Mouse (Mus musculus): Measurements from ENCODE around the gene Grem1. TPM values are rescaled to one million over a fixed set of nuclear protein-coding genes. Genes with fewer than 3 reads are reported as not detected.

Gene Grem1
- 1 to 10 TPM in 2 of 26 experiments, under 1 TPM in 1, not detected in 23; 0.26 to 3.0 (median 1.4) TPM for total RNA-seq (2018; cell fraction: chromatin; rRNA removed)
- under 1 TPM in 17 of 26 experiments, not detected in 9; 0.03 to 0.20 (median 0.07) TPM for total RNA-seq (2018; cell fraction: cytosol; rRNA removed)
- total RNA-seq (2018; cell fraction: nucleus; rRNA removed), result under 1 TPM in 2 of 26 experiments, not detected in 24; 0.40 to 0.45 TPM
- 0.07 to 0.28 TPM in 2 of 3 replicates, not detected in the other for polyA plus RNA-seq (2018)

DNA sequence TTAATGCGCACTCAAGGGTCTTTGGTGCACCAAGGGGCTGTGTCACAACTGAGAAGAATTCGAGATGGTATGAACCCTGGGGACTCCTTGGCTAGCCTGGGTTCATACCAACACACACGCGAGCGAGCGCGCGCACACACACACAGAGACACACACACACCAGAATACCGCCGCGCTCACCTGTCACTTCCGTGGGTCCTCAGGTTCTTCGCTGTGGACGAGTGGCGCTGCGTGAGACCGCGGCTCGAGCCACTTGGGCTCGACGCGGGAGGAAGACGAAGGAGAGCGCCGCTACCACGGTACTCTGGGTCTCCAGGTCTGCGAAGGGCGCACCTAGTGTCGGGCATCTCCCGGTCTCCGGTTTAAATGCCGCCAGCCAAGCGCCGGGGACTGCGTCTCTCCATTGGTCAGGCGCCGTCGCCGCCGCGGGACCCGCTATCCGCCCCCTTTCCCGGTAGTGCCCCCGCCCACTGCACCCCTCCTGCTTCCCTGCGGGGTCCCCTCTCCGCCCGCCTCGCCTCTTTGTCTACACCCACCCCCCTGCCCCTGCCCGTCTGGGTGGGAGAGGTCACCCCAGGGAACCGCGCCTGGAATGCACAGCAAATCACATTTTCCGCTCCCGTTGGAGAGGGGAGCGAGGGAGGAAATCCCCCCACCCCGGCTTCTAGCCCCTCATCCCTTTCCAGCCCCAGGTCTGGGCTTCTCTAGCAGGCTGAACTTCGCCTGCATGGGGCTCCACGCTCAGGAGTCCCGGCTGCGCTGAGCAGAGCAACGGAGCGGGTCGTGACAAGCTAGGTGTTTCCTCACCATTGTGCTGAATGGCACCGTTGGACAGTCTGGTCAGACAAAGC, at the start of gene Grem1:
TSS of gene Grem1 (minus strand) at position 336 of the 851 bp plus-strand sequence.
- no peak within 1 kb of the TSS for H3K27ac ChIP-seq
- no peaks in the 10 kb centered on the region for H3K79me2 ChIP-seq (ENCODE audit: inconsistent target)
- 5% methylated on average over 63 of the region's 64 CpGs for WGBS (ENCODE audit: missing documents)
- H3K36me3 ChIP-seq (ENCODE audit: inconsistent target), result no peaks in the 10 kb centered on the region
- no peak within 1 kb of the TSS for H3K4me3 ChIP-seq (ENCODE audit: inconsistent target)

DNA sequence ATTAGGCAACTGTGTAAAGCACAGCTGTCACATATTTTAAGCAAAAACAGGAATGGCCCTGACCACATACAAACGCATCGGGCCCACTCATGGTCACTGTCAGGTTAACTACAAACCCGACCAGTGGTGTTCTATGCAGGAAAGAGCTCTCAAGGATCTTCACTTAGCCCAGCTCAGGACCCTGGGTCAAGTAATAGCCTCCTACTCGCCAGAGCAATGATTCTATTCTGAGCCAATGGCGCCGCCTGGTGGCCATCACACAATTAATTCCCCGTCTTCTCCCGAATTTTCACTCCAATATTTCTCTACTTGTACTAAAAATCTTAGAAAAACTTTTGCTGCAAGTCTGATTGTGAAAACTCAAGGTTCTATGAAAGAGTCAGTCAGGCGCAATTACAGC, 49.2 kb upstream of the Grem1 start:
- Histone ChIP-seq H3K4me3 (ENCODE audit: inconsistent target) (no peak overlapping the region), H3K79me2 (ENCODE audit: inconsistent target) (no peaks in the 10 kb centered on the region), H3K27ac (no peak overlapping the region), H3K36me3 (ENCODE audit: inconsistent target) (no peaks in the 10 kb centered on the region)
- 21% methylated on average over 9 of the region's 9 CpGs for WGBS (ENCODE audit: missing documents)

DNA sequence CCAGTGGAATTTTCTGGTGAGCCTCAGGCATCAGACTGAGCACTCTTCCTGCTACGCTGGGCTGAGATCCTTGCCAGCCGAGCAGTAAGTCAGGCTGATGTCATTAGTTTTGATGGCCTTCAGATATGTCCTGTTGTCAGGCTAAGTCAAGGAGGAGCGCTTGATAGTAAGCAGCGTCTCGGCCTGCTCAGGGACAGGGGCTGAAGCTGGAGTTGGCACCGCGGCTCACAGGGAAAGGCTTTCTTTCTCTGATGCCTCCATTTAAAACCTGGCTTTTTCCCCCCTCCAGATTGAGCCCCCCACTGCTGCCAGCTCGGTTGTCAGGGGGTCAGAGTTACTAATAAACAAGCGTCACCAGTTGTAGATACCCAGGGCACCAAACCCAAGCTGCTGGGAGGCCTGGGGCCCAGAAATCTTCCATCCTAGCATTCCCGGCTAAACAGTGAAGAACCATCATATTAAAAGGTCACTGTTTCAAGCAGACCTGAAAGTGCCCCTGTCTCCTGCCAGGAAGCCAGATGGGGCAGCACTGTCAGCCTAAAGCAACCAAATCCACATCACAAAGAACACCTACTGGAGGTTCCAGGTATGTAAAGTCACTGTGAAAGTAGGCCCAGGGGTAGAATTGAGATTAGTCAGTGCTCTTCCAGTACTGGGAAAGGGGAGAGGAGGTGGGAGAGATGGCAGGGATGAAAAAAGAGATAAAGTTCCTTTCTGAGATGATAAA, 48.6 kb upstream of the Grem1 start:
- no peaks in the 10 kb centered on the region for H3K36me3 ChIP-seq (ENCODE audit: inconsistent target)
- H3K27ac ChIP-seq, result no peak overlapping the region
- H3K4me3 ChIP-seq (ENCODE audit: inconsistent target), result no peak overlapping the region
- no peaks in the 10 kb centered on the region for H3K79me2 ChIP-seq (ENCODE audit: inconsistent target)
- WGBS (ENCODE audit: missing documents), result 87% methylated on average over 9 of the region's 10 CpGs

DNA sequence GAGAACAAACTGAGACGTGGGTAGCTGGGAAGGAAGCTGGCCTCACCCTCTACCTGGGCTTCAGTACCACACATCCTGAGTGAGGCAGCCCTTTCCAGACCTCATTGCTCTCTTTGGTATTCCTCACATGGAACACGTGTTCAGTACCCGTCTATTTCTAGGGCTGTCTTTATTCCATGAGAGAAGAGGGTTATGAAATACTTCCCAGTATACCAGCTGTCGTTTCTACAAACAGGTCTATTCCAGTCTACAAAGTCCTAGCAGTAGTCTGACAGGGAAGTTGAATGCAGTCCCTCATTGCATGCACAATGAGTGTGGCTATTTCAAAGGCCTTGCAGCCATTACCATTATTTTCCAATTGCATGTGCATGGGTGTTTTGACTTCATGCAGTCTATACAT, 47.3 kb upstream of the Grem1 start:
- no peaks in the 10 kb centered on the region for H3K79me2 ChIP-seq (ENCODE audit: inconsistent target)
- WGBS (ENCODE audit: missing documents), result 66% methylated on average over 4 of the region's 4 CpGs
- H3K4me3 ChIP-seq (ENCODE audit: inconsistent target), result no peak overlapping the region
- H3K36me3 ChIP-seq (ENCODE audit: inconsistent target), result no peaks in the 10 kb centered on the region
- no peak overlapping the region for H3K27ac ChIP-seq

DNA sequence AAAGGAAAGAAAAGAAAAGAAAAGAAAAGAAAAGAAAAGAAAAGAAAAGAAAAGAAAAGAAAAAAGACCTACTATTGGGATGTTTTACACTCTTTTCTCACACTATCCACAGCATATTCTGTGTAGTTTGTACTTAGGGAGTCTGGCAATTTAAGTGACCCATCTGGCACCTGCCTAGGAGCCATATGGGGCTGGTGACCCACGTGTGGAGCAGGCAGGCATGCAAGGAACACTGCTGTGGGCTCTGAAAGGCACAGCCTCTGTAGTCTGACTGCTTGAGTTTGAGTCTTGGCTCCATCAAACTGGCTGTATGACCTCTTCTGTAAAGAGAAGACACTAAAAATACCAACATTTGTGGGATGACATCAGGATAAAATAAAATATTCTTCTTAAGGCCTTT, 45.3 kb upstream of the Grem1 start:
- no peak overlapping the region for H3K27ac ChIP-seq
- WGBS (ENCODE audit: missing documents), result 11% methylated on average over 1 of the region's 1 CpGs
- H3K4me3 ChIP-seq (ENCODE audit: inconsistent target), result no peak overlapping the region
- H3K36me3 ChIP-seq (ENCODE audit: inconsistent target), result no peaks in the 10 kb centered on the region
- no peaks in the 10 kb centered on the region for H3K79me2 ChIP-seq (ENCODE audit: inconsistent target)

DNA sequence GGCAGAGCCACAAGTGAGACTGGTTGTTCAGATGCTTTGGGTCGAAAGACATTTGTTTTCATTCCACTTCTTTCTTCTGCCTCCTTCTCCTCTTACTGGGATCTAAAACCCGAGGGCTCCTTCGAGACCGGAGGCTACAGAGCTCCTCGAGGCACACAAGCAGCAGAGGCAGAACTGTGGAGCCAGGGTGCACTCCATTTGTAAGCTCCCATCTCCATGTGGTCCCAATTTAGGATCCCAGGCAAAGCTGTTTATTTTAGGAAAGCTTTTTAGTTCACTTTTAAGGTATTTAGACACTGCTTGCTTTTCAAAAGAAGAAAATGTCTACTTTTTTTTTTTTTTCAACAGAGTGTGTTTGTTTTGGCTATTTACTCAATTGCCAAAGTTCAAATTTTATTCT, 42.4 kb upstream of the Grem1 start:
- Histone ChIP-seq H3K27ac (no peak overlapping the region), H3K36me3 (ENCODE audit: inconsistent target) (no peaks in the 10 kb centered on the region), H3K4me3 (ENCODE audit: inconsistent target) (no peak overlapping the region), H3K79me2 (ENCODE audit: inconsistent target) (no peaks in the 10 kb centered on the region)
- WGBS (ENCODE audit: missing documents), result 77% methylated on average over 5 of the region's 5 CpGs

DNA sequence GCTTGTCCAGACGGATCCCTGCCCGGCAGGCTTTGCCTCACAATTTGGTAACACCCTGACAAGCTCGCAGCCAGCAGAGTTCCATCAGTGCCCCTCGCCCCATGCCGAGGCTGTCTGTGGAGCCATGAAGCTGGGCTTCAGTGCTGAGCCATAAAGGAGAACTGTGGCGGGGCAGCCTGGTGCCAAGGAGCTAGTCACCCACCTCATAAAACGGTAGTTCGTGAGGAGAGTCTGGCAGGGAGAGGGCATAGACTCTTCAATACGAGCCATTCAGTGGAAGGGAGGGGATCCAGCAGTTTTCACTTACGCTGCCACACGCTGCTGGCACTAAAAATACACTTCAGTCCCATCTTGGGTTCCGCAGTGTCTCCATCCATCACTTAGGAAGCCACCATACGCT, 40.2 kb upstream of the Grem1 start:
- H3K79me2 ChIP-seq (ENCODE audit: inconsistent target), result no peaks in the 10 kb centered on the region
- WGBS (ENCODE audit: missing documents), result 90% methylated on average over 13 of the region's 13 CpGs
- H3K4me3 ChIP-seq (ENCODE audit: inconsistent target), result no peak overlapping the region
- no peak overlapping the region for H3K27ac ChIP-seq
- H3K36me3 ChIP-seq (ENCODE audit: inconsistent target), result no peaks in the 10 kb centered on the region

DNA sequence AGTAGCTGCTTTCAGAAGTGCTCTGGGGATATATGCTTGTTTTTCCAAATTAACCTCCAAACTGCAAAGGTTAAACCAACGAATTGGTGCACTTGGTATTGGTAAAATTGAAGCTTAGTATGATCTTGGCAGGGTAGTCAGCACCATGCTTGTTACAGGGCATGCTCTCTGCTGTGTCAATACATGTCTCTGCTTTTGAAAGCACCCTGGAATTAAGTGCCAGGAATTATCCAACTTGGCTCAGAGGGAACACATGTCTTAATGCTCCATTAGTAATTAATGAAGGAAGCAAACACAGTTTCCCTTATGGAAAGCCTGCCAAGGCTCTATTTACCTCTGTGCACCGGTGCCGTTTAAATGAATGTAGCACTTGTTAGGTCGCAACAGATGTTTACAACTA, 36.7 kb upstream of the Grem1 start:
- Histone ChIP-seq H3K36me3 (ENCODE audit: inconsistent target) (no peaks in the 10 kb centered on the region), H3K79me2 (ENCODE audit: inconsistent target) (no peaks in the 10 kb centered on the region), H3K4me3 (ENCODE audit: inconsistent target) (no peak overlapping the region), H3K27ac (no peak overlapping the region)
- WGBS (ENCODE audit: missing documents), result 81% methylated on average over 4 of the region's 4 CpGs

DNA sequence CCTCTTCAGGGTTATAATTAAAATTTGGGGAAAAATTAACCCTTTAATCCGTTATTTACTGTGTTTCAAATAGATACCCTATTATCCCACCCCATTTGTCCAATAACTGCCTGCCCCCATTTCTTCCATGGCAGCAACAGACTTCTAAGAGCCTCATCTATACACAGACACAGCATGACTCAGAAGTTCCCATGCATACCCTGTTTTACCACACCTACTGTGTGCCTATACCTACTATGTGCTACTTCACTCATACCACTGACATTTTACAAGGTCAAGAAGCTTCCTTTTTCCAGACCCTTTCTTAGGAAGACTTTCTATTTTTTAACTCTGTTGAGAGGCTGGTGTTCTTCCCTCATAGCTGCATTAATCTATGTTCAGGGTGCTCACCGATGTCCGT, 35.1 kb upstream of the Grem1 start:
- H3K36me3 ChIP-seq (ENCODE audit: inconsistent target), result no peaks in the 10 kb centered on the region
- no peak overlapping the region for H3K4me3 ChIP-seq (ENCODE audit: inconsistent target)
- 91% methylated on average over 3 of the region's 3 CpGs for WGBS (ENCODE audit: missing documents)
- no peaks in the 10 kb centered on the region for H3K79me2 ChIP-seq (ENCODE audit: inconsistent target)
- H3K27ac ChIP-seq, result no peak overlapping the region

DNA sequence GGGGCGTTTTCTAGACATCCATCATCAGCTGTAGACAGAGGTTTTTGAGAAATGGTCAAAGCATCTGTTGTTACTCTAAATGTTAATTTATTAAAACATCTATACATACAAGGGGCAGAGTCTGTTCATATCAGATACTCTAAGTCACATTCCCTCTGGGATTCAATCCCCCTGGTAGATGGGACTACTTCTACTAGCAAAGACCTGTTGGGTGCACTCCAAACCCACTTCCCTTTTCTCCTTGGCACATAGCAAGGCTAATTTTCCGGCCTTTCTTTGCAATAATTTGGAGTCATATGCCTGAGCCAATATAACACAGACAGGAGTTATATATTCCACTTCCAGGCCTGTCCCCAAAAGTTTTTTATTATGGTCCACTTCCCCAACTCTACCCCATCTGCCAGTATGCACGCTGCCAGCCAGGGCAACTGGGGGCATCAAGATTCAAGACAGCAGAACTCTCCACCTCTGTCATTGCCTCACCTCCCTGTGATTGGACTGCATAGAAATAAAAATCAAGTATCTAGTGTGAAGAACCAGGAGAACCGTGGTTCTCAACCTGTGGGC, 30.5 kb upstream of the Grem1 start:
- Histone ChIP-seq H3K36me3 (ENCODE audit: inconsistent target) (no peaks in the 10 kb centered on the region), H3K79me2 (ENCODE audit: inconsistent target) (no peaks in the 10 kb centered on the region), H3K27ac (no peak overlapping the region), H3K4me3 (ENCODE audit: inconsistent target) (no peak overlapping the region)
- 59% methylated on average over 4 of the region's 4 CpGs for WGBS (ENCODE audit: missing documents)

DNA sequence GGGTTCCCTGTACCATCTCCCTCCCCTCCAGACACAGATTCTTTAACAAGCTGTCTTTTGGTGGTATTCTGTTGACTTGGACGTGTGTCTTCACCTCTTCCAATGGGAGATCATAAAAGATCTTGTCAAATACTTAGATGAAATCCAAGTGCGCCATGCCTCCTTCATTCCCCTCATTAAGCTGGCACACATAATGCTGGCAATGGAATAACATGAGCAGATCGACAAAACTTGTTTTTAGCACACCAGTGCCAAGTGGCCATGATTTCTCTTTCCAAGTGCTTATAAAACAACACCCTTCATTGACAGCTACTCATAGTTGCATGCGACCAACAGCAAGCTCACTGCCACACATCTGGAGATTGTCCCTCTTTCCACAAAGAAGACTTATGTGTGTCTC, 29.4 kb upstream of the Grem1 start:
- no peak overlapping the region for H3K27ac ChIP-seq
- H3K36me3 ChIP-seq (ENCODE audit: inconsistent target), result no peaks in the 10 kb centered on the region
- no peaks in the 10 kb centered on the region for H3K79me2 ChIP-seq (ENCODE audit: inconsistent target)
- no peak overlapping the region for H3K4me3 ChIP-seq (ENCODE audit: inconsistent target)
- WGBS (ENCODE audit: missing documents), result 93% methylated on average over 4 of the region's 4 CpGs

DNA sequence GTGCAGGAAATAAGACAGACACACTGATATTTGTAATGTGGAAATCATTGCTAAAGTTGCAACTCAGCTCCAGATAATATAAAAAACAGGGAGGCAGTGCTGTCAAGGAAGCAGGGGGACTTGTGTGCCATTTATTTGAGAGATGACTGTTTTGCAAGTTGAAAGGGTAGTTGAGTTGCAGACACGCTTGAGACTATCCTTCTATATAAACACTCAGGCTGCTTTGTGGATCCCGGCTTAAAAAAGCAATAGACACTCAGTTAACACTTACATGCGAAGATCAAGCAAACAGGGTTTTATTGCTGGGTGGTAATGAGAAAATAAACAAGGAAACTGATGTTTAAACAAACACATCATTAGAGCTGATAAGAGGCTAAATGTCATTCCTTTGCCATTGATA, 26.4 kb upstream of the Grem1 start:
- no peak overlapping the region for H3K27ac ChIP-seq
- H3K4me3 ChIP-seq (ENCODE audit: inconsistent target), result no peak overlapping the region
- H3K36me3 ChIP-seq (ENCODE audit: inconsistent target), result no peaks in the 10 kb centered on the region
- no peaks in the 10 kb centered on the region for H3K79me2 ChIP-seq (ENCODE audit: inconsistent target)
- WGBS (ENCODE audit: missing documents), result 81% methylated on average over 3 of the region's 3 CpGs

DNA sequence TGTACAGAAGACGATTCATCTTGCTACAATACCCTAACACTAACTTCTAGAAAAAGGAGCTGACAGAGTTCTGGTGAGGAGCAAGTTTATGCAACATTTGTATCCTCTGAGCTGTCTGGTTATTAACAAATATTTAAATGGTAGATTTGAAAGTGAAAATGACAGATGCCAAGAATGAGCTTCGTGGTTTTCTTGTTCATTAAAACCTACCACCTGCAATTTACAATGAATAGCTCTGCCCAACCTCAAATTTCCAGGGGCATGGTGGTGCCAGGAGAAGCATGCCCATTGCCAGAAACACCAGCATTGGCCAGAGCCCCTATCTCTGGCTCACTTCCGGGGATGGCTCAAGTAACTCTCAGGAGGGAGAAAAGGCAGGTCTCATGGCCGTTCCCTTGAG, 23.1 kb upstream of the Grem1 start:
- H3K27ac ChIP-seq, result no peak overlapping the region
- no peak overlapping the region for H3K4me3 ChIP-seq (ENCODE audit: inconsistent target)
- 90% methylated on average over 4 of the region's 4 CpGs for WGBS (ENCODE audit: missing documents)
- no peaks in the 10 kb centered on the region for H3K36me3 ChIP-seq (ENCODE audit: inconsistent target)
- no peaks in the 10 kb centered on the region for H3K79me2 ChIP-seq (ENCODE audit: inconsistent target)

DNA sequence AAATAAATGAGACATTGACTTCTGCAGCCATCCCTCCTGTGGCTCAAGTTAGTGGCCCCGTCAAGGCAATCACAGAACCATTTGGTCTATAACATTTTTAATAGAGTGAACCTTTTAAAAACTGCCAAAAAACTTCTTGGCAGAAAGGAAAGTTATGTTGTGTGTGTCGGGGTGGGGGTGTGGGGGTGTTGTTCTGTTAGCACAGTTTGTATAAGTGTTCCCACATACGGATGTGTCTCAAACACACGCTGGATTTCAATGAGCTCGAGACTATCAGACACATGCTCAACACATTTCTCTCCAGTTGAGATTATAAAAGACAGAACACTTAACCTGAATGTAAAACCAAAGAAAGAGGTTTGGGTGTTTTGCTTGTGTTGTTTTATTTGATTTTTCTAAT, 22.7 kb upstream of the Grem1 start:
- Histone ChIP-seq H3K27ac (no peak overlapping the region), H3K36me3 (ENCODE audit: inconsistent target) (no peaks in the 10 kb centered on the region), H3K79me2 (ENCODE audit: inconsistent target) (no peaks in the 10 kb centered on the region), H3K4me3 (ENCODE audit: inconsistent target) (no peak overlapping the region)
- WGBS (ENCODE audit: missing documents), result 90% methylated on average over 5 of the region's 5 CpGs

DNA sequence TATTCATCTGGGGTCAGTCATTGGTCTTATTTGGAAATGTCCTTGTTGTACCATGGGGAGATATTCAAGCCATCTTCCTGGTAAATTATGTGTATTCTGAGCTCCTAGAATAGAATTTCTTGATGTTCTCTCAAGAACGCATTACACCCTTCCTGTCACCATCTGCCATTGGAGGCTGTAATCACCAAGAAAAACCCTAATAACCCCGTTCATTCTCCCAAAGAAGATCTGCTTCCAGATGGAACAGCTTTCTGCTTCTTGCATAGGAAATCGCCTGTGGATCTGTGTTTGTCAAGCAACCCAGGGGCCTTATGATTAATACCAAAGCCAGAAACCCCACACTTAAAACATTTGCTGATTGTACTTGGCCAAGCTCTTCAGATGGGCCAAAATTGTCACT, 20.9 kb upstream of the Grem1 start:
- 93% methylated on average over 3 of the region's 3 CpGs for WGBS (ENCODE audit: missing documents)
- Histone ChIP-seq H3K4me3 (ENCODE audit: inconsistent target) (no peak overlapping the region), H3K79me2 (ENCODE audit: inconsistent target) (no peaks in the 10 kb centered on the region), H3K36me3 (ENCODE audit: inconsistent target) (no peaks in the 10 kb centered on the region), H3K27ac (no peak overlapping the region)

Data from macrophage (primary cell).